ENCODE assay signal across 8 mouse cellular contexts in genomic region chr17:33526506-33526905, GRCm38 (mm10). TPM values are rescaled to one million over a fixed set of nuclear protein-coding genes. Genes with fewer than 3 reads are reported as not detected.
A peak's percentile ranks its signal among the peaks of the same experiment; 100 is the strongest.
DNase-seq lines count a peak whose midpoint lies in the region; ATAC-seq lines count a peak whose summit lies in the region.
"Had no signal": no experiment of that assay in that cellular context is flagged by ENCODE, and none has a peak within 500 bp of the region (broad histone marks: within the 10 kb centered on the region; RNA-seq: fewer than 3 reads in every experiment).

No protein-coding gene starts in this region.

- 51% methylated on average over 3 of the region's 3 CpGs for WGBS in midbrain, embryonic 14.5 days
- WGBS in midbrain, embryonic 15.5 days: 55% methylated on average over 3 of the region's 3 CpGs
- WGBS in kidney, embryonic 15.5 days: 72% methylated on average over 3 of the region's 3 CpGs
- 61% methylated on average over 3 of the region's 3 CpGs for WGBS in stomach, embryonic 16.5 days

- H3K4me2 ChIP-seq in midbrain, embryonic 14.5 days (ENCODE audit: low read length): no peak overlapping the region
- no peak overlapping the region for H3K4me2 ChIP-seq in midbrain, embryonic 15.5 days
- H3K4me2 ChIP-seq in kidney, embryonic 15.5 days: peak overlapping the region; percentile 15; the same call in 1 of the 2 replicates
- H3K4me2 ChIP-seq in stomach, embryonic 16.5 days (ENCODE audit: low read depth, low read length): 0 out of 2 replicates have a peak overlapping the region, but pooled peaks have one; percentile 72

- no peak overlapping the region for H3K27ac ChIP-seq in midbrain, embryonic 14.5 days (replicated peaks; ENCODE audit: low read depth, low read length)
- no peak overlapping the region for H3K27ac ChIP-seq in midbrain, embryonic 15.5 days
- peak overlapping the region; percentile 64 for H3K27ac ChIP-seq in kidney, embryonic 15.5 days
- peak overlapping the region; percentile 70 for H3K27ac ChIP-seq in stomach, embryonic 16.5 days (ENCODE audit: low read length)

- no peak for ATAC-seq in midbrain, embryonic 14.5 days (ENCODE audit: low FRiP score, low TSS enrichment)
- ATAC-seq in midbrain, embryonic 15.5 days (replicated peaks): no peak
- no peak for ATAC-seq in kidney, embryonic 15.5 days (replicated peaks; ENCODE audit: low FRiP score)
- no peak for ATAC-seq in stomach, embryonic 16.5 days (ENCODE audit: insufficient read depth, low FRiP score)
- ATAC-seq in frontal cortex, adult (ENCODE audit: low TSS enrichment): no peak

- no peak overlapping the region for H3K4me3 ChIP-seq in midbrain, embryonic 14.5 days (replicated peaks; ENCODE audit: low read depth, low read length)
- no peak overlapping the region for H3K4me3 ChIP-seq in midbrain, embryonic 15.5 days
- no peak overlapping the region for H3K4me3 ChIP-seq in kidney, embryonic 15.5 days (replicated peaks)
- no peak overlapping the region; the same call in 1 of the 2 replicates for H3K4me3 ChIP-seq in stomach, embryonic 16.5 days (replicated peaks; ENCODE audit: low read length)

- DNase-seq in midbrain, embryonic 14.5 days: peak; percentile 9
- peak; percentile 88 for DNase-seq in fibroblast of lung, adult 2 months (ENCODE audit: low read depth)
- no peak for DNase-seq in cerebellum, adult 9-10 months
- DNase-seq: adrenal gland, postnatal 36 days had no signal

- peaks cover 30% of the 10 kb centered on the region for H3K36me3 ChIP-seq in midbrain, embryonic 14.5 days (ENCODE audit: control insufficient read depth, insufficient read depth, low read length)
- peaks cover 16% of the 10 kb centered on the region; the same call in 1 of the 2 replicates for H3K36me3 ChIP-seq in midbrain, embryonic 15.5 days (replicated peaks)
- H3K36me3 ChIP-seq in kidney, embryonic 15.5 days: peaks cover 32% of the 10 kb centered on the region
- H3K36me3 ChIP-seq in stomach, embryonic 16.5 days (ENCODE audit: control insufficient read depth, insufficient read depth, low read length): peaks cover 7% of the 10 kb centered on the region; the same call in 1 of the 2 replicates

- no peaks in the 10 kb centered on the region for H3K27me3 ChIP-seq in midbrain, embryonic 14.5 days (ENCODE audit: control insufficient read depth, insufficient read depth, low read length)
- H3K27me3 ChIP-seq in midbrain, embryonic 15.5 days (replicated peaks): no peaks in the 10 kb centered on the region
- H3K27me3 ChIP-seq in kidney, embryonic 15.5 days: no peaks in the 10 kb centered on the region
- no peaks in the 10 kb centered on the region for H3K27me3 ChIP-seq in stomach, embryonic 16.5 days (ENCODE audit: control insufficient read depth, insufficient read depth, low read length)

- no peak overlapping the region for H3K9ac ChIP-seq in midbrain, embryonic 14.5 days (replicated peaks; ENCODE audit: low read length)
- H3K9ac ChIP-seq in midbrain, embryonic 15.5 days: no peak overlapping the region
- no peak overlapping the region for H3K9ac ChIP-seq in kidney, embryonic 15.5 days
- H3K9ac ChIP-seq in stomach, embryonic 16.5 days (ENCODE audit: low read length): peak overlapping the region; percentile 31; the same call in 1 of the 2 replicates

- no peaks in the 10 kb centered on the region for H3K9me3 ChIP-seq in midbrain, embryonic 14.5 days (ENCODE audit: control insufficient read depth, low read length)
- H3K9me3 ChIP-seq in midbrain, embryonic 15.5 days: no peaks in the 10 kb centered on the region
- H3K9me3 ChIP-seq in kidney, embryonic 15.5 days (replicated peaks): no peaks in the 10 kb centered on the region
- no peaks in the 10 kb centered on the region for H3K9me3 ChIP-seq in stomach, embryonic 16.5 days (replicated peaks; ENCODE audit: control insufficient read depth, low read length)

- H3K4me1 ChIP-seq in midbrain, embryonic 14.5 days (ENCODE audit: control insufficient read depth, insufficient read depth, low read length): peaks cover 14% of the 10 kb centered on the region; the same call in 1 of the 2 replicates
- peaks cover 33% of the 10 kb centered on the region for H3K4me1 ChIP-seq in midbrain, embryonic 15.5 days
- H3K4me1 ChIP-seq in kidney, embryonic 15.5 days: peaks cover 40% of the 10 kb centered on the region
- peaks cover 15% of the 10 kb centered on the region for H3K4me1 ChIP-seq in stomach, embryonic 16.5 days (ENCODE audit: control insufficient read depth, insufficient read depth, low read length)

RNA-seq across cellular contexts. Expression of gene Adamts10, which starts 2.5 kb away (rescaled TPM):
- 39.3 and 41.7 TPM in 2 replicates for polyA plus RNA-seq in midbrain, embryonic 14.5 days (2014; fragmentation: Nextera tagmentation; extraction: Ambion mirVana)
- 67.7 and 69.7 TPM in 2 replicates for polyA plus RNA-seq in midbrain, embryonic 15.5 days (2015; fragmentation: Nextera tagmentation; extraction: Ambion mirVana)
- 53.0 and 66.0 TPM in 2 replicates for polyA plus RNA-seq in kidney, embryonic 15.5 days (2015; fragmentation: Nextera tagmentation; extraction: Ambion mirVana)
- polyA plus RNA-seq in stomach, embryonic 16.5 days (2015; fragmentation: Nextera tagmentation; extraction: Ambion mirVana): 61.5 and 68.0 TPM in 2 replicates

RNA-seq across cellular contexts. Expression of gene Myo1f, which starts 29.0 kb away (rescaled TPM):
- 0.72 and 1.8 TPM in 2 replicates for polyA plus RNA-seq in midbrain, embryonic 14.5 days (2014; fragmentation: Nextera tagmentation; extraction: Ambion mirVana)
- 1.5 and 1.9 TPM in 2 replicates for polyA plus RNA-seq in midbrain, embryonic 15.5 days (2015; fragmentation: Nextera tagmentation; extraction: Ambion mirVana)
- 2.7 and 3.5 TPM in 2 replicates for polyA plus RNA-seq in kidney, embryonic 15.5 days (2015; fragmentation: Nextera tagmentation; extraction: Ambion mirVana)
- polyA plus RNA-seq in stomach, embryonic 16.5 days (2015; fragmentation: Nextera tagmentation; extraction: Ambion mirVana): 6.3 and 7.9 TPM in 2 replicates

Comparison
In these comparisons a context has a peak if more than half of its experiments do, and no peak if none do; other contexts are left out.
1. H3K27ac ChIP-seq: peak in kidney, embryonic 15.5 days (single experiment) and stomach, embryonic 16.5 days (single experiment); none in midbrain, embryonic 14.5 days (single experiment) and midbrain, embryonic 15.5 days (single experiment).
2. H3K4me2 ChIP-seq: peak in kidney, embryonic 15.5 days (single experiment) and stomach, embryonic 16.5 days (single experiment); none in midbrain, embryonic 14.5 days (single experiment) and midbrain, embryonic 15.5 days (single experiment).